Mouse (Mus musculus): ENCODE measurements around the gene Glo1.

Gene Glo1

DNA sequence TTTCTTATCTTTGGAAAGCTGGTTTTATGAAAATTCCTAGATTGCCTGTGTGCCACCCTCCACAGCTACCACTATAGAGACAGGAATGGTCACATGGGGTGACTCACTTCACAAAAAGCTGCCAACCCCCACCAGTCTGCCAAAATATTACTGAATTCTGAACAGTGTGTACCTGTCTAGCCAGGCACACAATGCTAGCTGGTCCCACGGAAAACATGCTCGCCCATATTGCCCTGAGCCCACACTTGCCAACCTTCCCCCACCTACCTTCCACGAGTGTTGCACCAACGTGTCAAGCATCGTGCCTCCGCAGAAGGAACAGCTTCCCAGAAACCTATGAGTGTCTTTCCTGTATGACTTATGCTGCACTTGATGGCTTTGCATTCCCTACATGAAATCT lies 45.5 kb downstream of the Glo1 start:
- no peak for ATAC-seq (ENCODE audit: insufficient number of reproducible peaks, low FRiP score, low TSS enrichment)

DNA sequence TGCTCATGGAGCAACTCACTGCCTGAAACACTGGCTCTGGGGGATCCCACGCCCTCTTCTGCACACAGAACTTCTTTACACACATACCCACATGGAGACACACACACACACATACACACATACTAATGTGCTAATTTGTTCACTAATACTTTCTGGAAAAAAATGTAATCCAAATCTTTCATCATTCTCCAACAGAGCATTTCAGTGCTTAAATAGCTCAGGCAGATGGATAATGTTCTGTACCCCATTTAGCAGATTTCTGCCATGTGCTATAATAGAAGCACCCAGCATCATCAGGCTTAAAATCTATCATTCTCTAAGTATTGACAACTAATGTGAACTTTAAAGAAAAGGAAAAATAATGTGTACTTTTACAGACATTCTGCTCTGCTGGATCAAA lies 45.9 kb downstream of the Glo1 start:
- ATAC-seq (ENCODE audit: insufficient number of reproducible peaks, low FRiP score, low TSS enrichment): no peak

DNA sequence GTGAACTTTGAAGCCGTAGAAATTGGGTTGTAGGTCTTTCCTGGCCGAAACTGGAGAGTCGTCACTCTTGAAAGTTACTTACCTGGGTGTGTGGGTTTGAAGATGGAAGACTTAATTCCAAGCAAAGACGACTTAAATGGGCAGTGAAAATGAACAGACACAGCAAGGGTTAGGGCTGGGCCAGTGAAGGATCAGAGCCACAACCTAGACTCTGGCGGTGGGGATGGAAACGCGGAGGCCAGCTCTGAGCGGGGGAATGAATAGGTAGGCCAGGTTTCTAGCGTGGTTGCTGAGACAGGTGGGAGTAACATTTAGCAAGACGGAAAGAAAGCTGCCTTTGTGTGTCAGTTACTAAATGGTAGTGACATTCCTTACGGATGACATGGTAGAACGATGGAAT lies 49.7 kb downstream of the Glo1 start:
- no peak for ATAC-seq (ENCODE audit: insufficient number of reproducible peaks, low FRiP score, low TSS enrichment)

DNA sequence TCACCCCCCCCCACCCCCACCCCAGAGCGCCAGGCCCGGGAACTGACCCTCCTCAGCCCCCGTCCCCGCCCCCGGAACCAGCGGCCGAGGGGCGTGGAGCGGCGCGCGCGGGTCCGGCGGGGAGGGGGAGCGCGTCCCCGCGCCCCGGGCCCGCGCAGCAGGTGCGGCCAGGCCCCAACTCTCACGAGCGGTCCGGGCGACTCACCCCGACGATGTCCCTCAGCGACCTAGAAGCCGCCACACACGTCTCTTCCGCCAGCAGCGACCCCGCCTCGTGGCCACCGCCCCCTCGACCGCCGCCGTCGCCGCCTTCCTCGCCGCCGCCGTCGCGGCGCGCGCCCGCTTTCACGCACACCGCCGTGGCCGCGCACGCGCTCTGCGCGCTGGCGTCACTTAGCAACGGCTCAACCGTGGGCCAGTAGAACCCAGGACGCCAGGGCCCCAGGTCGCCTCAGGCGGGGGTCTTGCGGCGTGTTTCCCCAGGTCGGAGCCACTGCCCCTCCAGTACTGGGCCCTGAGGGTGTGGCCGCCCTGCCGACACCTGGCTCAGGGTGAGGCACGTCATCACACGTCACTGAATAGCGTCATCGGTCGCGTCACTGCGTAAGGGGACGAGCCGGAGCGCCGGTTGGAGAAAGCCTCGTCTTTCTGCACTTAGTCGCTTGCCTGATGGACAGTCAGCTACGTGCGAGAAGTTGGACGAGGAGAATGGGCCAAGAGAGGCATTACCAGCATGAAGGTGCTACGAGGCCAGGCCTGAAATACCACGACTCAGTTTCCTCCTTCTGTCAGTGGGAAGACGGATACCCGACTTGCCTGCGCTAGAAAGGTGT lies 50.5 kb downstream of the Glo1 start, which contains the start of gene Btbd9:
TSS of gene Btbd9 (minus strand) at position 548 of the 833 bp plus-strand sequence.
- peak; percentile 90 for ATAC-seq (ENCODE audit: insufficient number of reproducible peaks, low FRiP score, low TSS enrichment)

DNA sequence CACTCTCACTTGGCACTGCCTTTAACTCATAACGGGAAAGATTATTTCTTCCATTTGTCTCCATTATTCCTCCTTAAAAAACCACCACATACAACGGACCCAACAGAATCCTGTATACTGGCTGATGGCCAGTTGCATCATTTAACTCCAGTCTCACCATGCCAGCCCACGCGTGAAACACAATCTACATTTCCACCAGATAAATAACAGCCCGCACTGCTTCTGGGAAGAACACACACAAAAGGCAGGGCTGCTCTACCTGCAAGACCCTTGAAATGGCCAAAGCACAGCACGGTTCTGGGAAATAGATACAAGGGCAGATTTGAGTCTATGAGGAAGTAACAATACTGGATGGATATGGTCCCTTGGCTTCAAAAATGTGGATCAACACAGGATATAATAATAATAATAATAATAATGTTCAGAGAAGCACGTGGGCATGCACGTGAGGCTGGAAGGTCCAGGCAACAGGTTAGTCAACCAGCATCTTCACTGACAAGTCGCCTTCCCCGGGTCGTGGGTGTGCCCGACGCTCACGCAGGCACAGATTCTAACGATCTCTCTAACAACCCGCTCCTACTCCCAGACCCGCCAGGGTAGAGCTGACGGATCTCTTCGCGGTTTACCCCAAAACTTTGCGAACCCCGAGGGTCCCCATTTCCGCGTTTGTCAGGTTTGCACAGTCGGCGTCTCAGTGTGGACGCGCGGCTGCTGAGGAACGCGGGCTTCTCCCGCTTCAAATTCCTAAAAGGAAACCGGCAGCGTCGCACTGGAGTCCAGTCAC lies 51.4 kb downstream of the Glo1 start:
- no peak for ATAC-seq (ENCODE audit: insufficient number of reproducible peaks, low FRiP score, low TSS enrichment)

DNA sequence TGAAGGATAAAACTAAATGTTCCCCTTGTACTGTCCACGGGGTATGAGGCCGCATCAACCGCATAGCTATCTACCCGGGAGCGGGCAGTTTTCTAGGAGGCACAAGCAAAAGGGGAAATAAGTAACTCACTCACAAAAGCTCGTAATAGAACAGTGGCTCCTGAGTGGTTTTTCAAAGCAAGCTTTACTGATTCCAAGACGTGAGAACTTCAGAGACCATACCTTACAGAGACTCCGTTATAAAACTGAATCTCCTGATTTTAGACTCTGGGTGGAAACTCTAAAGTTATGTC lies 51.9 kb downstream of the Glo1 start:
- no peak for ATAC-seq (ENCODE audit: insufficient number of reproducible peaks, low FRiP score, low TSS enrichment)

DNA sequence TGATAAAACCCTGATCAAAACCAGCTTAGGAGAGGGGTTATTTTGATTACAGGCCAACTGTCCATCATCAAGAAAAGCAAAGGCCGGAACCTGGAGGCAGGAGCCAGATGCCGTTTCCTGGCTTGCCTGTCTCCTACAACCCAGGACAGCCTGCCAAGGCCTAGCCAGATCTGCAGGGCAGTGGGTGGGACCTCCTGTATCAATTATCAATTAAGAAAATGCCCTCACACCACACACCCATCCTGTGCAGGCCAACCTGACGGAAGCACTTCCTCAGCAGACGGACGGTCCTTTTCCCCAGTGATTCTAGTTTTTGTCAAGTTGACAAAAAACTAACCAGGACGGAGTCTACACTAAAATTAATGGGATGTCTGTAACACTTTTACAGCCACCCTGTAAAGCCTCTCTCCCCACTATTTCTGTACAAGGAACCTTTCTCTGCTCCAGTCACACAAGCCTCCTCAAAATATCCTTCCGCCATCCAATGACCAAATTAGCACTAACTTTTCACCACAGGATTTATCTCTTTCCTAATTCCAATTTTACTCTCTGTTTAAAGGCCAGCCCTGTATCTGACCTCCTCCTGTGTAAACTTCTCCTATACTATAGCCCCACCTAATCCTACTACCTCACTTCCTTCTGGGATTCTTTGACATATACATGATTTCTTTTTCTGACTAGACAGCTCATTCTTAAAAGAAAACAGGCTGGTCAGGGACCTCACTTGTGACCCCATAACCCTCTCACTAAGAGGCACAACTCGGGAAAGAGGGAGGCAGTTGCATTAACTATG lies 52.5 kb downstream of the Glo1 start:
- ATAC-seq (ENCODE audit: insufficient number of reproducible peaks, low FRiP score, low TSS enrichment): no peak

DNA sequence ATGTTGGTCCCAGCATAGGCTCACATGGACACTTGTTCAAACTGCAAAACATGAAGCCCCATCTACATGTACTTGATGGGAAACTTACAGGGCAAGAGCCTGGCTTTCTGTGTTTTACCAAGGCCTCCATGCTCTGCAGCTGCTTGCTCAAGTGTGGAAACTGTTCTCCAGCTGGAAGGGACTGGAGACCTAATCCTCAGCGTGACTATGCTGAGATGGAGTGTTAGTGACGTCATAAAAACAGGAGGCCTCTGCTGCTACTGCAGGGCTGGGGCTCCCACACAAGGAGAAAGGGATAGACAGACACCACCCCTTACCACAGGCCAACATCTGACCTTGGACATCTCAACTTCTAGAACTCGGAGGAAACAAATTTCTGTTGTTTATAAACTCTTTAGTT lies 55.7 kb downstream of the Glo1 start:
- no peak for ATAC-seq (ENCODE audit: insufficient number of reproducible peaks, low FRiP score, low TSS enrichment)

DNA sequence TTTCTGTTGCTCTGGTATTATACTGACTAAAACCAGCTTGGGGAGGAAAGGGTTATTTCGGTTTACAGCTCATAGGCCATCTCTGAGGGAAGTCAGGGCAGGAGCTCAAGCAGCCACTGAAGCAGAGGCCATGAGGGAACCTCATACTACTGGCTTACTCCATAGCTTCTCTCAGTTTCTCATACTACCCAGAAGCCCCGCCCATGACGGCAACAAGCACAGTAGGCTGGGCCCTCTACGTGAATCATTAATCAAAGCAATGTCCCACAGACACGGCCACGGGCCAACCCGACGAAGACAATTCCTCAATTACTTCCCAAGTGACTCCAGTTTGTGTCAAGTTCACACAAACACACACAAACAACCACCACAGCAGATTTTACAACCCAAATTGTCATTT lies 56.5 kb downstream of the Glo1 start:
- ATAC-seq (ENCODE audit: insufficient number of reproducible peaks, low FRiP score, low TSS enrichment): no peak

DNA sequence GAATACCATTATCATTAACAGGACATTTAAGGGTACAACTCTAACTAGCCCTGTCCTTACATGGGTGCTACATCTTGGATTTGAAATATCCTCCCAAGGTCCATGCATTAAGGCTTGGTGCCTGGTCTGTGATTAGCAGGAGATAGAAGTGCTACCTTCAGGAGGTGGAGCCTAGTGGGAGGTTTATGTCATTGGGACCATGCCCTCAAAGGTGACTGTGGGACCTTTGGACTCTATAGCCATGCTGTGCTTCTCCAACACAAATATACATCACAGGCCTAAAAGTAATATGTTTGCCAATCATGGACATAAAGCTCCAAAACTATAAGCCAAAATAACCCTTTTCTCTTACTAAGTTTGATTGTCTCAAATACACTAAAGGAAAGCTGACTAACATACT lies 58.2 kb downstream of the Glo1 start:
- ATAC-seq (ENCODE audit: insufficient number of reproducible peaks, low FRiP score, low TSS enrichment): no peak

DNA sequence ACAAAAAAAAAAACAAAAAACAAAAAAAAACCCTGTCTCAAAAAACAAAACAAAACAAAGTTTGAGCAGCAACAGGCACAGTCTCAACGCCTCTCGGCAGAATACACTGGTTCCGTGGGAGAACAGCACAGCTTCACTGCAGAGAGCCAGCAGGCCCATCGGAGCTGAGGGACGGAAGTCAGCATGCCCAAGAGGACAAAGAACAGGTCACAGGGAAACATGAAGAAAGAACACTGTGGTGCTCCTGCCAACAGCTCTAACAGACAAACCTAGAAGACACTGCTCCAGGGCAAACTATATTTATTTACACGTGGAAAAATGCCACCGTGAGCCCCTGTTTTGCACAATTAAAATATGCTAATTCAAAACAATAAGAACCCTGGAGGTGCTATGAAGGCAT lies 61.7 kb downstream of the Glo1 start:
- ATAC-seq (ENCODE audit: insufficient number of reproducible peaks, low FRiP score, low TSS enrichment): no peak

DNA sequence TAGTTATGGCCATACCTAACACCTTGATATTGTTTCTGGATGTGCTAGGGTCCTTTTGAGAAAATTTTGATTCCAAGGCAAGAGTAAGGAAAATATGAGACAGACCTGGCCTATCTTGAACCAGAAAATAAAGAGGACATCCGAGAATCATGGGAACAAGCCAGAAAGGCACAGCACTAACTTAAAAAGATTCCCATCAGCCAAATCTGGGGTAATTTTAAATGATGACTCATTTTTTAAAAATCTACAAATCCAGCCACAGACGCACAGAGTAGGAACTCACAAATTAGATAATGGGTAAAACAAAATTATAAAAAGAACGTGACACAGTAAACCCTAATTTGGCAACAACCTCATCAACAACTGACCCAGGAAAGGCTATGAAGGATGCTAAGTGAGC lies 62.3 kb downstream of the Glo1 start:
- ATAC-seq (ENCODE audit: insufficient number of reproducible peaks, low FRiP score, low TSS enrichment): no peak

DNA sequence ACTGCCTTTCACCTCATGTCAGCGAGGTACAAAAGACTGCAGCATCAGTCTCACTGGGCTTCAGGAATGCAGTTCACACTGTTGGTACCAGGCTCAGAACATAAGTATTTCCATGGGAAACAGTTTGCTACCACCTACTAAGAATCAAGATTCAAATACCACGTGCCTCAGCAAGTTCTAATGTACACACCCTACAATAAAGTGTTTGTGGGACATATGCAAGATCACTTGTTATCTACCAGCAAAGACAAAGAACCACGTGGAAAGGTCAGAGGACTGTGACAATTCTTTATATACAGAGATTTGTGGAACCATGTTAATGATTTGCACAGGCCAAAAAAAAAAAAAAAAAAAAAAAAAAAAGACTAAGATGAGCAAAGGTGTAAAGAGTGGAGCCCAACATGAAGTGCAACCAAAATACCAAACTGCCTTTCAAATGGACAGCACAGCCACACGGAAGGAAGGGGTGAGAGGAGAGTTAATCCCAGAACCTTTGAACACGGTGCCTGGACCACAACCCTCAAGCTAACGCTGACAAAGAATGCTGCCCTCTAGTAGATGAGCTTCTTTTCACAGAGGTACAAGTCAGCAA lies 63.1 kb downstream of the Glo1 start:
- no peak for ATAC-seq (ENCODE audit: insufficient number of reproducible peaks, low FRiP score, low TSS enrichment)

DNA sequence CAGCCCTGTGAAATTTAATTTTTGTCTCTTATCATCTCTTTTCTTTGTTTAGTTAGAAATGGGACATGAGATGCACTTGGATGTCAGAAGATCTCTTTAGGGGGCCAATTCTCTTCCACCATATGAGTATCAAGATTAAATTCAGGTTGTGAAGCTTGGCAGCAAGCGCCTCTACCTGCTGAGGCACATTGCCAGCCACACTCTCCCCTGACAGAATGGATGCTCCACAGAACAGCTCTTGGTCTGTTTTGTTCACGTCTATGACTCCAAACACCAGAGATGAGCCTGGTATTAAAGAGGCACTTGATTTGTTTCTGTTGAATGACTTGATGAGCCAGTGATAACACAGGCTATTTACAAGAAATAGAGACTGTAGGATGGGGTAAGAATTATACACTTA lies 63.9 kb downstream of the Glo1 start:
- ATAC-seq (ENCODE audit: insufficient number of reproducible peaks, low FRiP score, low TSS enrichment): no peak

DNA sequence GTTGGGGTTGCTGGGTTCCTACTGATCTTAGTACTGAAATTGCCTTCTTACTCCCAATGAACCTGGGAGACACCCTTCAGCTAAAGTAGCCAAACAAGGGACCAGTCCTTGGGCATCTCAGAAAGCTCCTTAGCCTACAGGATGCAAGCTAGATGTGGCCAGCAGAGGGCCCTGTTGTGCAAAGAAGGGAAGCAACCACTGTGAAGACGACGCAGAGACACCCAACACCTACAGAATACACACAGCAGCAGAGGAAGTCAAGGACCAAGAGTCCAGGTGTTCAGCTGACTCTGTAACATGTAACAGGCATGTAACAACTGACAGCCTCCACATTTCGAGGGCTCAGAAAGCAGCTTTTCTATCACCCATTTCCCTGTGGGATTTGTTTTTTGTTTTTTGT lies 67.1 kb downstream of the Glo1 start:
- no peak for ATAC-seq (ENCODE audit: insufficient number of reproducible peaks, low FRiP score, low TSS enrichment)

DNA sequence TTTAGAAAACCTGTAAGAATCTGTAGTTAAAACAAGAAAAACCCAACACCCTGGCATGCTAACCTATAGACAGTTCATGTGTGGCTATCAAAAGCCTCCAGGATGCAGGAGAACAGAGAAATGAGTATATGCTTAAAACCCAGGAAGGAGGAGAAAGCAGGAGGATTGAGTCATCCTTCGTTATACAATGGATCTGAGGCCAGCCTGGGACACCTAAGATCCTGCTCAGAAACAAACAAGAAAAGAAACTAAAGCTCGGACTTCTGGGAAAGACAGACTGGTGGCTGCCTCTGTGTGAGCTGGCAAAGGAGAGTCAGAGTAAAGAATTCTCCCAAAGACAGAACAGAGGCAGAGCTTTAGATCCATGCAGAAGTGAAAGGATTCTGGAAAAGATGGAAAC lies 68.0 kb downstream of the Glo1 start:
- ATAC-seq (ENCODE audit: insufficient number of reproducible peaks, low FRiP score, low TSS enrichment): no peak

DNA sequence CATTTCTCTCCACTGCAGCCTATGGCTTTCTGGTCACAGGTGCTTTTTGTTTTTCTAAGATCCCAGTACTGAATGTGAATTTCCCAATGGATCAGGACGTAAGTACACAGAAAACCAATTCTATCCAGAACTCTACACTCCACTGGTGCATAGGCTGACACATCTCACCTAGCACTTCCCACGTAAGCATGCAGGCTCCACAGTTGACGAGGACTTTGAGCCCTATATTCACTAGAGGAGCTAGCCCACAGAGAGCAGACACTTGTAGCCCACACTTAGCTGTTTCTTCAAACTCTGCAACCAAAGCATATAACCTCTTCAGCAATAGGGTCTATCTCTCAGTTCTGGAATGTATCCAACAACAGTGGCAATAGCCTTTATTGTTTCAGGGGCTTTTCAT lies 70.2 kb downstream of the Glo1 start:
- ATAC-seq (ENCODE audit: insufficient number of reproducible peaks, low FRiP score, low TSS enrichment): no peak

DNA sequence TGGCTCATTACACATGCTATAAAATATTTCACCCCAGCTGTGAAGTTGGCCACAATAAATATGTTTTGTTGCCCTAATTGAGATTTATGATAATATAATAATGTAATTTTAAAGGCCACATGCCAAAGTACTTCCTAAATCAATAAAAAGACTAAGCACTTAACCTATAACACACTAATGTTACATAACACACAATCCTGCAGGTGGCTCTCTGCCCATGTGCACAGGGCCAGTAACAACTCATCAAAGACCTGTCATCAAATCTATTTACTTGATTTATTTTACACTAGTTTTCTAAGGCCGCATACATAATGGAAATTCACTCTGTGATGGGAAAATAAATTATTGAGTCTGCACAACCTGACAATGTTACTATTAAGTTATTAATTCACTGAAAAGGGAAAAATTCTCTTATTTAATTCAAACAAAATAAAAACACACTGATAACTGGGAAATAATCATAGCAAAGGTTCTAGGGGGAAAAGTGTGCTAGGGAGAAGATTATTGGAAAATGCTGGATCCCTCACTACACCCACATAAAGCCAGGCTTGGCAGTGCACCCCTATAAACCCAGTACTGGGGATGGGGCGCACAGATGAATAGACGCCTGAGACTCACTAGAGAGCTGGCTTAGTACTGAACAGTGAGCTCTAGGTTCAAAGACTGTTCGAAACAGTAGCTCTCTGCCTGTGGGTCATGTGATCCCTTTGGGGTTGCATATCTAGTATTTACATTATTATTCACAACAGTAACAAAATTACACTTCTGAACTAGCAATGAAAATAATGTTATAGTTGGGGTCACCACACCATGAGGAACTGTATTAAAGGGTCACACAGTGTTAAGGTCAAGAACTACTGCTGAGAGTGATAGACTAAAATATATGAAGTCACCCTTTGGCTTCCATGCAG lies 73.4 kb downstream of the Glo1 start:
- no peak for ATAC-seq (ENCODE audit: insufficient number of reproducible peaks, low FRiP score, low TSS enrichment)

DNA sequence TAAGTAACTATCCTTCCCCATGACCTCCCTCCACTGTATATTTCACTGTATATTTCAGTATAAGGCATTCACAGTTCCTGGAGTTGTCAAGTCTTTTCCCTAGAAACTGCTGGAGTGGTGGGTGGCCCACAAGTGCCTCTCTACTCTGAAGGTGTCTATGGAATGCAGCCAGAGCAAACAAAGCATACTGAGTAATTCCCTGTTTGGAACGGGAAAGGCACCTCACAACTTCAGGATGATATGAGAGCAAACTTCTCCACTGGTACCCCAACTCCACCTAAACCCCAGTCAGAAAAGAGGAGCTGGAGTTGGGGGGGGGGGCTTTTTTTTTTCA lies 75.9 kb downstream of the Glo1 start:
- ATAC-seq (ENCODE audit: insufficient number of reproducible peaks, low FRiP score, low TSS enrichment): no peak

Data from cerebellum, adult (tissue).